Mouse (Mus musculus): Measurements from ENCODE around the gene Bcas1.

DNA sequence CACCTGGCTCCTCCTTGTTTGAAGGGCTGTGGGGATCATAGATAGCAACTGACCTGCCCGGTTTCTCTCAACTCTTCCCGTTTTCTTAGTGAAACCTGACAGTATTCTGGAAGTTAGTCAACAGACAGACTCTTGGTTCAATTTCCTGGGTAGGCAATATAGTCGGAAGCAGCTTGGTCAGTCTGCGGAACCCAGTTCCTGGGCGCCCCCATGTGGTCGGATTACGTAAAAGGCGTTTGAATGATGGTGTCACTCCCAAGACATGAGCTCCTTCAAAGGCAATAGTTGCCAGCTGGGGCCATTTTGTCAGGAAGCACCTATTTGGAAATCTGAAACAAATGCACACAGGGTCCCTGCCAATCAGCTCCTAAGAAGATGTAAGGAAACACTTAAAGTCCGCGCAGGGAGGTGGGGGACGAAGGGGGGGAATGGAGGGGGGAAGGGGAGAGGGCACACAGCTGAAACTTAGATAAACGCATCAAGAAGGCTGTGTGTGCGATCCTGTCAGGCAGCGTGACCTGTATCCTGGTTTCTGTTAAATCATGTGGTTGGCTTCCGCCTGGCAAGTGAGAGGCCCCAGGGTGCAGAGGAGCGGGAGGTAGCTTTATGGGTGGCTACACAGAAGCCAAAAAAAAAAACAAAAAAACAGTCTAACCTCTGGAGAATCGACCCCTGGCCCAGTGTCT lies 84.4 kb downstream of the Bcas1 start:
- TF ChIP-seq POLR2A (IDR thresholded peaks at IDR 0.05; ENCODE audit: insufficient read length, low read depth) (no peak), TCF12 (IDR thresholded peaks at IDR 0.05; ENCODE audit: insufficient read depth, poor library complexity, severe bottlenecking) (no peak)

Data from myocyte (in vitro differentiated cells).